Mouse (Mus musculus): ENCODE data around the gene Hist1h2bl. TPM values are rescaled to one million over a fixed set of nuclear protein-coding genes. Genes with fewer than 3 reads are reported as not detected.
"Not testable (repeated sequence)": the region's sequence is repeated elsewhere in the genome, so short reads cannot be mapped to it uniquely, and the experiment has no call there.

The Hist1h2bl gene
- total RNA-seq, 2 experiments from 2014 or later, result 184 to 186 TPM

- DNase-seq, result no peak
Observed at GRCm38 (mm10) chr13:21722373-21722925, 6.5 kb upstream of the Hist1h2bl start.

GRCm38 (mm10) chr13:21721757-21722372 lies 5.9 kb upstream of the Hist1h2bl start, which contains the start of gene Hist1h2bm:
TSS of gene Hist1h2bm (plus strand) at chr13:21722044.
- peak; percentile 22 for DNase-seq

- not testable (repeated sequence) for DNase-seq
Observed at GRCm38 (mm10) chr13:21721107-21721756, 5.3 kb upstream of the Hist1h2bl start.

DNA sequence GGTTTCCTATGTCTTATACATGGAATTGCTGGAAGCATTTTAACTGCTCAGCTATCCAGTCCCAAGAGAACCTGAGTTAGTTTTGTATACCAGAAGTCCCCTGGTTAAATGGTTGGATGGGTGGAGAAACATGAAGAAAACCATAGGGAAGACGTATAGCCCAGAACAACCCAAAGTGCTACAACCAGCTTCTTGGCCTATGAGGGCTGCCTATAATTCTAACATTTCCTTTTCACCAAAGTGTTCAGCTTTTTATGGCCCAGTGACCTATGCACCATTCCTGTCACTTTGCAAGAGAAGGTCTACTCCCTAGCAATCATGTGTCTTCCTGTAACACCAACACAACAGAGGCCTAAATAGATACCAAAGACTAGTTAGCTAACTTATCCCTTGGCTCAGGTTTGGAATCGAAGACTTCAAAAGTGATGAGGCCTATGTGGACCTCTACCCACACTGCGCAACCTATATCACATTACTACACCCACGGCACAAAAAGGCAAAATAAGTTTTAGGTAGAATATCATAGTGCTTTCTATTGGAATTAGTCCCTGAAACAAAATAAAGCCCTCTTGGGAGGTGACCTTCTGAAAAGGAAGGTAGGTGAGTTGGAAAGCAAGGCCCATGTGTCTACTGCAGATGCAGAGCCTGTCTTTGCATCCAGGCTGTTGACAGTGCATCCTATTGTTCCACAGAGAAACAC lies 2.6 kb upstream of the Hist1h2bl start:
- DNase-seq, result no peak

- DNase-seq, result peak; percentile 62
Observed at GRCm38 (mm10) chr13:21717397-21718357, 1.7 kb upstream of the Hist1h2bl start, which contains the start of gene Hist1h3h. TSS of gene Hist1h3h (plus strand) at chr13:21717659.

GRCm38 (mm10) chr13:21716540-21717391 lies 823 bp upstream of the Hist1h2bl start:
- DNase-seq, result not testable (repeated sequence)

GRCm38 (mm10) chr13:21715131-21715863 lies 646 bp downstream of the Hist1h2bl start:
- no peak for DNase-seq

GRCm38 (mm10) chr13:21714725-21715124 lies 1.2 kb downstream of the Hist1h2bl start:
- DNase-seq, result peak; percentile 31

- DNase-seq, result no peak
Observed at GRCm38 (mm10) chr13:21711698-21712097, 4.2 kb downstream of the Hist1h2bl start.

DNA sequence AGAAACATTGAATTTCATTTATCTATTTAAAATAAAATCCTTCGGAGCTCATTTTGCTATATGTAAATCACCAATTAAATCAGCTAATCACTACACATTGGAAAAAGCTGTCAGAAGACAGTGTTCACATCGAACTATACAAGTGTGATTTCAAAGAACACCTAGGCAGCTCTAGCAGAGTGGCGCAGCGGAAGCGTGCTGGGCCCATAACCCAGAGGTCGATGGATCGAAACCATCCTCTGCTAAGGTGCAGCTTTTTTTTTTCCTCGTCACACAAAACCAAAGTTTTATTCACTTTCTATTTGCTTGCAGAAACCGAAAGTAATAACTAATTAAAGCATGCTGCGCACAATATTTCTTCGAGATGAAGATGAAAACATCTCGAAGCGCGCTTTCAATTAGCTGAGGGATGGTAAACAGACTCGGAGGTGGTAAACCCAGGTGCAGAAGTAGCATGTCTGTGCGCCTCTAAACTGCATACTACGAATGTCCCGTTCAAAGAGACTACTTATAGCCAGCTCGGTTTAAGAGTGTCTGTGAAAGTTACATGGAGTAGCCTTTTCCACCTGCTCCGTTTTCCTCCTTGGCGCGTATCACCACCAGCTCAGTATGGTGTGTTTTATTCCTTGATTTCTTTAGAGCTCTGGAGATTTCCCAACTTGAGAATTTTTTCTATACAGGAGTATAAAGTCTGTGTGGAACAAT lies 5.0 kb downstream of the Hist1h2bl start:
- peak; percentile 63 for DNase-seq

DNA sequence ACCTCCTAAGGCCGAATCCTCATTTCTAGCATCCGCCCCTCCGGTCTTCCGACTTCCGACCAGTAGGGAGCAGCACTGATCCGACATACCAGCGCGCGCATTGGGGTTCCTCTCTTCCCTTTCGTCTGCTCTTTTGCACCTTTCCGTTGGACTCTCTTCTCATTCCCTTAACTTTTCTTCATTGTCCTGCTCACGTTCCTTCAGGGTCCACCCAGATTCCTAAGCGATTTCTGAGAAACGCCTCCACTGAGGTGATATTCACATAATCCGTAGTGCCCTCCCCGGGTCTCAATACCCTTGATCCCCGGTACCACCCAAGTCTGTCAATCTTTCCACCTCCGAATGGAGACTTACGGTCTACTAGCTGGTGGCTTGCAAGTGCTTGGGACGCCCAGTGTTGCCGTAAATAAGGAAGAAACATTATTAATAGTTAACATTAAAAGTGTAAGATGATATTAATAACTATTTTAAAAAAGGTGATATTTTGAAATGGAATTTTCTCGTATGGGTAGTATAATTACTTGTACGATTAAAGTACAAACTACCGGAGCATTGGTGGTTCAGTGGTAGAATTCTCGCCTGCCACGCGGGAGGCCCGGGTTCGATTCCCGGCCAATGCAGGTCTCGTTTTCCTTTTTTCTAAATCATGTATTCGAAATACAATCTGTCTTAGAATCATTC lies 5.8 kb downstream of the Hist1h2bl start:
- DNase-seq, result peak; percentile 84

- DNase-seq, result no peak
Observed at GRCm38 (mm10) chr13:21706669-21707068, 9.3 kb downstream of the Hist1h2bl start.

DNA sequence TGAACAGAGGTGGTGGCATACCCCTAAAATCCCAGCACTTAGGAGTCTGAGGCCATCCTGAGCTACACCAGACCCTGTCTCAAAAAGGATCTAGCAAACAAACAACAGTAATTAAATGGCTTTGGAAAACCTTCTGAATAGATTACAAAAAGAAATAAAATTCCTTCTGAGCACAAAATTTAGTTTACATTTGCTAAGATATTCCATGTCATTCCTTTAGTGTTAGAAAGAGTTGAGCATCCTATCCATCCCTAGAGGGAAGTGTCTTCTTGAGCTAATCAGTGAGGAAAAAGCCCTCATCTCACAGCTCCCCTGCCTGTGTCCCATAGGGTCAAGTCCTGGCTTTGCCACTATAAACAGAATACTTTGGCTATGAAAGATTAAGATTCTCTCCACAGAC lies 18.1 kb downstream of the Hist1h2bl start, which contains the start of gene Olfr1359:
Olfr1359 (plus strand) TSS at position 301 of the 400 bp plus-strand sequence.
- no peak for DNase-seq

GRCm38 (mm10) chr13:21677305-21677704 lies 38.6 kb downstream of the Hist1h2bl start, which contains the start of gene Olfr1360:
TSS of gene Olfr1360 (minus strand) at chr13:21677405.
- DNase-seq, result no peak
